Mouse (Mus musculus) limb, embryonic 14.5 days (tissue): ENCODE measurements around the gene Fhod1. TPM values are rescaled to one million over a fixed set of nuclear protein-coding genes. Genes with fewer than 3 reads are reported as not detected.
A peak's percentile ranks its signal among the peaks of the same experiment; 100 is the strongest.

Experiments used
- ATAC-seq: fragments of 200-750 bp; cut with Nextera tagmentation; 2 replicates; pipeline ENCODE4 v1.8.0; 2017; ENCODE audit warnings: low read depth, moderate number of reproducible peaks, moderate TSS enrichment; ENCODE audit not compliant: low FRiP score
- DNase-seq: peaks from one replicate; pipeline ENCODE4 v3.0.0-alpha.2; 2015; ENCODE audit warnings: low spot score
- H3K27ac ChIP-seq: fragments of 300-500 bp; sonication (generic); replicated peaks from 2 replicates; pipeline ENCODE4 v1.5.1; 2014; ENCODE audit warnings: low read depth, mild to moderate bottlenecking, low read length, moderate library complexity, mixed read lengths
- H3K27me3 ChIP-seq: fragments of 300-500 bp; sonication (generic); 2 replicates; pipeline ENCODE4 v1.6.1; 2014; ENCODE audit warnings: low read length, mixed read lengths; ENCODE audit not compliant: control insufficient read depth, insufficient read depth
- H3K36me3 ChIP-seq: fragments of 300-500 bp; sonication (generic); 2 replicates; pipeline ENCODE4 v1.6.1; 2014; ENCODE audit warnings: mild to moderate bottlenecking, low read length, moderate library complexity, mixed read lengths; ENCODE audit not compliant: control insufficient read depth, insufficient read depth
- H3K4me1 ChIP-seq: fragments of 300-500 bp; sonication (generic); 2 replicates; pipeline ENCODE4 v1.6.1; 2014; ENCODE audit warnings: antibody characterized with exemption, low read length, mixed read lengths; ENCODE audit not compliant: control insufficient read depth, insufficient read depth
- H3K4me2 ChIP-seq: fragments of 300-500 bp; sonication (generic); replicated peaks from 2 replicates; pipeline ENCODE4 v1.6.1; 2014; ENCODE audit warnings: low read depth, mild to moderate bottlenecking, low read length, moderate library complexity; ENCODE audit not compliant: severe bottlenecking
- H3K4me3 ChIP-seq: fragments of 300-500 bp; sonication (generic); replicated peaks from 2 replicates; pipeline ENCODE4 v1.5.1; 2014; ENCODE audit warnings: low read length
- H3K9ac ChIP-seq: fragments of 300-500 bp; sonication (generic); 2 replicates; pipeline ENCODE4 v1.6.1; 2014; ENCODE audit warnings: mild to moderate bottlenecking, low read depth, low read length, moderate library complexity; ENCODE audit not compliant: severe bottlenecking
- H3K9me3 ChIP-seq: fragments of 300-500 bp; sonication (generic); 2 replicates; pipeline ENCODE4 v1.6.1; 2016; ENCODE audit warnings: low read length; ENCODE audit not compliant: control insufficient read depth
- POLR2A ChIP-seq: fragments of 200-500 bp; IDR thresholded peaks from 2 replicates; pipeline ENCODE4 v1.8.0; 2012; ENCODE audit warnings: inconsistent platforms, mild to moderate bottlenecking, moderate library complexity, borderline replicate concordance; ENCODE audit not compliant: insufficient read depth, insufficient read length; ENCODE audit errors: extremely low read depth
- WGBS: fragments of 180-500 bp; shearing (Covaris S2); extraction: QIAGEN DNeasy Blood & Tissue Kit; methylation state at CpG from one replicate; pipeline ENCODE4 v1.1.7; 2014; 5-methylcytosine and 5-hydroxymethylcytosine counted together
- polyA plus RNA-seq, 2 experiments: library from polyadenylated mRNA; depleted of rRNA in 1 of 2; stranded (reverse) in 1 of 2; unstranded in 1 of 2; fragments of >200 nt; fragmentation: Nextera tagmentation in 1 of 2; extraction: Ambion mirVana in 1 of 2; gene quantifications; 2 replicates each; pipeline versions ENCODE4 v1.2.1 to v1.2.3; 2012 to 2014

Fhod1 gene
- polyA plus RNA-seq, 2 experiments: 2.7 to 24.4 TPM

DNA sequence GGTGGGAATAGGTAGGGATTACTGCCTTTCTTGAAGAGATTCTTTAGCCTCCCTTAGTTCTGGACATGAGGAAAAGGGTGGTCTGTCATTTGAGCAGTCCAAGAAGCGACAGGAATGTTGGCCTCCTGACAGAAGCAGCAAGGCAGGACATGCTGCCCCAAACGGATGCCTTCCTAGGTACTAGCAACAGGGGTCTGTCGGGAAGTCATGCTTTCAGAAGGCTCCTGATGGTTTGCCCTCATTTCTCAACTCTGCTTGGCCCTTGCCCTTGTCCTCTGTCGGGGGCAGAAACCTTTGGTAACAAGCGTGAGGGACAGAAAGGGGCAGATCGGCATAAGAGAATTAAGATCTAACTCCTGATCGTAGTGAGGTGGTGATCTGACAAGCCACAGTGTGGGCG, 37.6 kb downstream of the Fhod1 start:
- no peak overlapping the region for H3K9ac ChIP-seq
- no peaks in the 10 kb centered on the region for H3K27me3 ChIP-seq
- no peaks in the 10 kb centered on the region for H3K9me3 ChIP-seq
- H3K27ac ChIP-seq: no peak overlapping the region
- DNase-seq: no peak
- TF ChIP-seq POLR2A: no peak
- no peak for ATAC-seq
- H3K4me2 ChIP-seq: no peak overlapping the region
- 81% methylated on average over 8 of the region's 8 CpGs for WGBS
- peaks cover 12% of the 10 kb centered on the region for H3K4me1 ChIP-seq
- H3K36me3 ChIP-seq: peaks cover 55% of the 10 kb centered on the region
- H3K4me3 ChIP-seq: no peak overlapping the region

DNA sequence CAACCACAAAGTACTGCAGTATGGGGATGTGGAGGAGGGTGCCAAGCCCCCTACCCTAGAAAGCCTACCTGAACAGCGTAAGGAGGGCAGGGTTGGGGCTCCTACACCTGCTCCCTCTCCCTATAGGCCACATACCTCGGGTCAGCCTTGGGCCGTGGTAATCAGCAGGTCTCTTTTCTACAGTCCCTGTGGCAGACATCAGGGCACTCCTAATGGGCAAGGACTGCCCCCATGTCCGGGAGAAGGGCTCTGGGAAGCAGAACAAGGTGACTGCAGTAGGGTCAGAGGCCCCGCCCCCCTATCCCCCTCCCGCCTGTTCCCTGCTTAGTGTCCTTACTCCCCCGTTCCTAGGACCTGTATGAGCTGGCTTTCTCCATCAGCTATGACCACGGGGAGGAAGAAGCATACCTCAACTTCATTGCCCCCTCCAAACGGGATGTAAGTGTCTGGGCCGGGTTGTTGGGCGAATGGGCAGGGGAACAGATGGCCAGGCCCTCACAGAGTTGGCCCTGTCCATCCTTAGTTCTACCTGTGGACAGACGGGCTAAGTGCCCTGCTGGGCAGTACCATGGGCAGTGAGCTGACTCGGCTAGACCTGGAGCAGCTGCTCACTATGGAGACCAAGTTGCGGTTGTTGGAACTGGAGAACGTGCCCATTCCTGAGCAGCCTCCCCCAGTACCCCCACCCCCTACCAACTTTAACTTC, 38.5 kb downstream of the Fhod1 start:
- Histone ChIP-seq H3K36me3 (peaks cover 58% of the 10 kb centered on the region), H3K27ac (no peak overlapping the region), H3K9me3 (no peaks in the 10 kb centered on the region), H3K4me1 (peaks cover 18% of the 10 kb centered on the region), H3K9ac (no peak overlapping the region), H3K4me3 (no peak overlapping the region), H3K27me3 (no peaks in the 10 kb centered on the region), H3K4me2 (no peak overlapping the region)
- 79% methylated on average over 15 of the region's 15 CpGs for WGBS
- DNase-seq (no peak), ATAC-seq (no peak)
- TF ChIP-seq POLR2A: no peak

DNA sequence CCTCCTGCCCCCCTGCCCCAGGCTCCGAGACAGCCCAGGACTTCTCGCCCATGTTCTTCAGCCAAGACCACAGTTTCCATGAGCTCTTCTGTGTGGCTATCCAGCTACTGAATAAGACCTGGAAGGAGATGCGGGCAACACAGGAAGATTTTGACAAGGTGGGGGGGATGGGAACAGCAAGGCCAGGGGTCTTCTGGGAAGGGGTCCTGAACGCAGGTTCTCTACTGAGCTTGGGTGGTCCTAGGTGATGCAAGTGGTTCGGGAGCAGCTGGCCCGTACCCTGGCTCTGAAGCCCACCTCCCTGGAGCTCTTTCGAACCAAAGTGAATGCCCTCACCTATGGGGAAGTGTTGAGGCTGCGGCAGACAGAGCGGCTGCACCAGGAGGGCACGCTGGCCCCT, 39.3 kb downstream of the Fhod1 start:
- 90% methylated on average over 10 of the region's 10 CpGs for WGBS
- no peak overlapping the region for H3K9ac ChIP-seq
- no peaks in the 10 kb centered on the region for H3K27me3 ChIP-seq
- no peak overlapping the region for H3K4me2 ChIP-seq
- no peak for TF ChIP-seq POLR2A
- peaks cover 59% of the 10 kb centered on the region for H3K36me3 ChIP-seq
- peaks cover 18% of the 10 kb centered on the region for H3K4me1 ChIP-seq
- DNase-seq (no peak), ATAC-seq (no peak)
- H3K27ac ChIP-seq: no peak overlapping the region
- H3K9me3 ChIP-seq: no peaks in the 10 kb centered on the region
- H3K4me3 ChIP-seq: no peak overlapping the region

DNA sequence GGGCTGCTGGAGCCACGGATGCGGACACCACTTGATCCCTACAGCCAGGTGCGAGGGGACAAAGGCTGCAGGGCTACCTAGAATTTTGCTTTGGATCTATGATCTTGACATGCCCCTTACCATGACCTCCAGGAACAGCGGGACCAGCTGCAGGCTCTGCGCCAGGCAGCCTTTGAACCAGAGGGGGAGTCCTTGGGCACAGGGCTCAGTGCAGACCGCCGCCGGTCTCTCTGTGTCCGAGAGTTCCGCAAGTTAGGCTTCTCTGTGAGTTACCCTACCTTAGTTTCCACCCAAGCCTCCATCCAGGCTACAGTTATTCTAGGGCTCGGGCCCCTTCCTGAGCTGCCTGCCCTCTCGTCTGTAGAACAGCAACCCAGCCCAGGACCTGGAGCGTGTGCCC, 40.1 kb downstream of the Fhod1 start:
- TF ChIP-seq POLR2A: no peak
- ATAC-seq (no peak), DNase-seq (no peak)
- H3K4me2 ChIP-seq: no peak overlapping the region
- H3K9ac ChIP-seq: no peak overlapping the region
- no peaks in the 10 kb centered on the region for H3K9me3 ChIP-seq
- WGBS: 93% methylated on average over 13 of the region's 13 CpGs
- no peak overlapping the region for H3K4me3 ChIP-seq
- H3K4me1 ChIP-seq: peaks cover 18% of the 10 kb centered on the region
- H3K27ac ChIP-seq: no peak overlapping the region
- H3K27me3 ChIP-seq: no peaks in the 10 kb centered on the region
- H3K36me3 ChIP-seq: peaks cover 62% of the 10 kb centered on the region

DNA sequence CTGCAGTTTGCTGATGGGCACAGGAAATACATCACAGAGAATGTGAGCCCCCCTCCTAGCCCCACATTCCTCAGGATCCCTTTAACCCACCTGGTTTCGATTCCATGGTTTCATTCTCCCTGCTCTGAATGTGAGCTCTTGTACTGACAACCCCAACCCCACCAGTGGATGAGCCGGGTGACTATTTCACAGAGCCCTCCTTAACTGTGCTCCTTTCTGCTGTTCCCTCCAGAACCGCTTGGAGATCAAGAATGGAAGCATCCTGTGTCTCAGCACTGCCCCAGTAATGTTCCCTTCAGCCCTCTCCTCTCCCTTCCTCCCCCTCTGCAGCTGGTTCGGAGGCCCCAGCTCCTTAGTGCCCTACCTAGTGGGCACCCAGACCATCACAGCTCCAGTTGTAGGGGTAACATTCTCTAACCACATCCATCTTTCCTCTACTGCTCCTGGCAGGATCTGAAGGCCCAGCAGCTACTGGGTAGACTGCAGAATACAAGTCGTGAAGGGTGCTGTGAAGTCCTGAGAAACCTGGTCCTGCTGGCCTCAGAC, 41.5 kb downstream of the Fhod1 start:
- WGBS: 35% methylated on average over 5 of the region's 5 CpGs
- ATAC-seq: peak; percentile 15
- DNase-seq: no peak

More for the DNA sequence above, 41.5 kb downstream of the Fhod1 start:
- peaks cover 18% of the 10 kb centered on the region for H3K4me1 ChIP-seq
- peaks cover 64% of the 10 kb centered on the region for H3K36me3 ChIP-seq
- H3K9me3 ChIP-seq: no peaks in the 10 kb centered on the region
- peak overlapping the region; percentile 33 for H3K4me3 ChIP-seq
- peak overlapping the region; percentile 54 for H3K9ac ChIP-seq
- H3K27ac ChIP-seq: peak overlapping the region; percentile 26; the same call in 1 of the 2 replicates
- H3K4me2 ChIP-seq: peak overlapping the region; percentile 66
- no peak for TF ChIP-seq POLR2A
- H3K27me3 ChIP-seq: no peaks in the 10 kb centered on the region
